In the genomic region with DNA sequence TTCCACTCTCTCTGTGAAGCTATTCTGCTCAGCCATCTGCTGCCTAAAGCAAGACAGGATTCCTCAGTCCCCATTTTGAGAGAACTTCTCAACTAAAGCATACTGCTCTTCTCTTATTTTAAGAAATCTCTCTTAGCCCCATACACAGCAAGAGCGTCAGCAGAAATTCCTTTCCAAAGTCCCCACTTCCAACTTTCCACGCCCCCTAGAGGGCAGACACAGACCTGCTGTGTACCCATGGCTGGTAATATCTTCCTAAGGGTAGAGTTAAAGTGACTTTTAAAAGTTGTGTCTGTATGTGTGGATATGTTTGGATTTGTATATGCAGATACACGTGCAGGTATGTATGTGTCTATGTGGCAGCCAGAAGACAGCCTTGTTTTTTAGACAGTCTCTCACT, we compare ENCODE assay signal across 10 mouse cellular contexts.
A peak's percentile ranks its signal among the peaks of the same experiment; 100 is the strongest.
DNase-seq lines count a peak whose midpoint lies in the region; ATAC-seq and TF ChIP-seq lines count a peak whose summit lies in the region.
"Had no signal": no experiment of that assay in that cellular context is flagged by ENCODE, and none has a peak within 500 bp of the region (broad histone marks: within the 10 kb centered on the region; RNA-seq: fewer than 3 reads in every experiment).

No protein-coding gene starts in this region.

- ATAC-seq in intestine, postnatal 0 days, result no peak
- no peak for ATAC-seq in intestine, embryonic 16.5 days

- H3K4me1 ChIP-seq in intestine, postnatal 0 days (replicated peaks; ENCODE audit: control insufficient read depth, insufficient read depth, low read length), result 0 out of 2 replicates have a peak, but pooled peaks cover 5% of the 10 kb centered on the region
- peaks cover 7% of the 10 kb centered on the region for H3K4me1 ChIP-seq in intestine, embryonic 16.5 days (ENCODE audit: control insufficient read depth, insufficient read depth, low read length)

- H3K9me3 ChIP-seq in intestine, postnatal 0 days (ENCODE audit: control insufficient read depth), result no peaks in the 10 kb centered on the region
- H3K9me3 ChIP-seq in intestine, embryonic 16.5 days (ENCODE audit: control insufficient read depth, low read length), result no peaks in the 10 kb centered on the region

- peak; percentile 64 for TF ChIP-seq CTCF in intestine, postnatal 0 days (IDR thresholded peaks at IDR 0.05; ENCODE audit: low read depth)
- peak; percentile 43; the same call in 1 of the 2 replicates for TF ChIP-seq CTCF in brain, embryonic 14.5 days (IDR thresholded peaks at IDR 0.05; ENCODE audit: borderline replicate concordance, extremely low read depth, insufficient read depth, insufficient read length)

- no peak overlapping the region; the same call in 1 of the 2 replicates for H3K27ac ChIP-seq in intestine, postnatal 0 days (ENCODE audit: low read depth, low read length)
- no peak overlapping the region for H3K27ac ChIP-seq in intestine, embryonic 16.5 days (ENCODE audit: low read length)

- H3K9ac ChIP-seq in intestine, postnatal 0 days (ENCODE audit: low read depth, low read length), result no peak overlapping the region
- no peak overlapping the region for H3K9ac ChIP-seq in intestine, embryonic 16.5 days (ENCODE audit: low read depth, low read length)

- H3K4me3 ChIP-seq in intestine, postnatal 0 days (ENCODE audit: low read depth, low read length), result no peak overlapping the region
- no peak overlapping the region for H3K4me3 ChIP-seq in intestine, embryonic 16.5 days (ENCODE audit: low read length)

- H3K4me2 ChIP-seq in intestine, postnatal 0 days (replicated peaks; ENCODE audit: low read depth), result no peak overlapping the region
- H3K4me2 ChIP-seq in intestine, embryonic 16.5 days (ENCODE audit: low read depth, low read length), result no peak overlapping the region

- H3K27me3 ChIP-seq in intestine, postnatal 0 days (replicated peaks; ENCODE audit: control insufficient read depth, insufficient read depth, low read length), result no peaks in the 10 kb centered on the region
- no peaks in the 10 kb centered on the region for H3K27me3 ChIP-seq in intestine, embryonic 16.5 days (replicated peaks; ENCODE audit: control insufficient read depth, insufficient read depth, low read length)

- WGBS in intestine, postnatal 0 days, result 70% methylated on average over 3 of the region's 3 CpGs
- 67% methylated on average over 3 of the region's 3 CpGs for WGBS in intestine, embryonic 16.5 days

- no peak for TF ChIP-seq POLR2A in brain, embryonic 14.5 days (IDR thresholded peaks at IDR 0.05; ENCODE audit: borderline replicate concordance, extremely low read depth, insufficient read depth, insufficient read length, poor library complexity, severe bottlenecking)

- peaks cover 25% of the 10 kb centered on the region for H3K36me3 ChIP-seq in intestine, postnatal 0 days (ENCODE audit: control insufficient read depth, insufficient read depth)
- peaks cover 6% of the 10 kb centered on the region; the same call in 1 of the 2 replicates for H3K36me3 ChIP-seq in intestine, embryonic 16.5 days (ENCODE audit: control insufficient read depth, insufficient read depth, low read length)

- peak; percentile 19 for DNase-seq in retina, embryonic 14.5 days (ENCODE audit: low spot score)
- DNase-seq in retina, postnatal 1 day, result no peak
- DNase-seq in brain, embryonic 14.5 days (ENCODE audit: low read depth), result no peak
- DNase-seq in lung, postnatal 14 days, result peak; percentile 41
- DNase-seq in yolk sac, embryonic 10.5 days (ENCODE audit: low spot score), result no peak
- DNase-seq: cerebellum, adult 8-10 months; gastrocnemius, postnatal 14 days; thymus, postnatal 25 days had no signal

Comparison
In these comparisons a context has a peak if more than half of its experiments do, and no peak if none do; other contexts are left out.
1. DNase-seq: peak in retina, embryonic 14.5 days (single experiment) and lung, postnatal 14 days (single experiment); none in retina, postnatal 1 day (single experiment), brain, embryonic 14.5 days (single experiment) and yolk sac, embryonic 10.5 days (single experiment).